Mouse (Mus musculus): ENCODE results near the gene Lhx6.
A peak's percentile ranks its signal among the peaks of the same experiment; 100 is the strongest.
"Not testable (repeated sequence)": the region's sequence is repeated elsewhere in the genome, so short reads cannot be mapped to it uniquely, and the experiment has no call there.

Gene Lhx6

GRCm38 (mm10) chr2:36104956-36105741, at the start of gene Lhx6:
TSS of gene Lhx6 (minus strand) at chr2:36105408.
- no peak for DNase-seq (ENCODE audit: low spot score)

GRCm38 (mm10) chr2:36152401-36152800, 47.2 kb upstream of the Lhx6 start:
- not testable (repeated sequence) for DNase-seq (ENCODE audit: low spot score)

GRCm38 (mm10) chr2:36148876-36149365, 43.7 kb upstream of the Lhx6 start:
- no peak for DNase-seq (ENCODE audit: low spot score)

GRCm38 (mm10) chr2:36139096-36139495, 33.9 kb upstream of the Lhx6 start:
- DNase-seq (ENCODE audit: low spot score): no peak

GRCm38 (mm10) chr2:36136300-36136941, 31.2 kb upstream of the Lhx6 start, which contains the start of the genes Mrrf and Rbm18:
TSS of gene Mrrf (plus strand) at chr2:36136389.
TSS of gene Rbm18 (minus strand) at chr2:36136773.
- peak; percentile 92 for DNase-seq (ENCODE audit: low spot score)

GRCm38 (mm10) chr2:36135887-36136286, 30.7 kb upstream of the Lhx6 start:
- no peak for DNase-seq (ENCODE audit: low spot score)

GRCm38 (mm10) chr2:36129051-36129450, 23.8 kb upstream of the Lhx6 start:
- no peak for DNase-seq (ENCODE audit: low spot score)

GRCm38 (mm10) chr2:36127973-36128372, 22.8 kb upstream of the Lhx6 start:
- no peak for DNase-seq (ENCODE audit: low spot score)

- DNase-seq (ENCODE audit: low spot score): no peak
Measured at GRCm38 (mm10) chr2:36126795-36127429, 21.7 kb upstream of the Lhx6 start.

- no peak for DNase-seq (ENCODE audit: low spot score)
Measured at GRCm38 (mm10) chr2:36112632-36113031, 7.4 kb upstream of the Lhx6 start.

GRCm38 (mm10) chr2:36108615-36109014, 3.4 kb upstream of the Lhx6 start:
- no peak for DNase-seq (ENCODE audit: low spot score)

- DNase-seq (ENCODE audit: low spot score): no peak
Measured at GRCm38 (mm10) chr2:36104436-36104955, 712 bp downstream of the Lhx6 start.

- no peak for DNase-seq (ENCODE audit: low spot score)
Measured at GRCm38 (mm10) chr2:36103555-36104367, 1.4 kb downstream of the Lhx6 start.

- no peak for DNase-seq (ENCODE audit: low spot score)
Measured at GRCm38 (mm10) chr2:36103069-36103554, 2.1 kb downstream of the Lhx6 start.

GRCm38 (mm10) chr2:36102559-36102946, 2.7 kb downstream of the Lhx6 start:
- DNase-seq (ENCODE audit: low spot score): no peak

GRCm38 (mm10) chr2:36101866-36102558, 3.2 kb downstream of the Lhx6 start:
- DNase-seq (ENCODE audit: low spot score): no peak

- DNase-seq (ENCODE audit: low spot score): no peak
Measured at GRCm38 (mm10) chr2:36099739-36100138, 5.5 kb downstream of the Lhx6 start.

GRCm38 (mm10) chr2:36098021-36098420, 7.2 kb downstream of the Lhx6 start:
- no peak for DNase-seq (ENCODE audit: low spot score)

GRCm38 (mm10) chr2:36097129-36097815, 7.9 kb downstream of the Lhx6 start:
- no peak for DNase-seq (ENCODE audit: low spot score)

- DNase-seq (ENCODE audit: low spot score): no peak
Measured at GRCm38 (mm10) chr2:36093914-36094475, 11.2 kb downstream of the Lhx6 start.
